Mouse (Mus musculus) kidney, adult 2 months (tissue): ENCODE data around the gene Zfp113.

Source experiments
- CTCF ChIP-seq: fragments of 200-500 bp; conservative IDR thresholded peaks from 2 replicates; pipeline ENCODE4 v1.5.1; 2011; ENCODE audit warnings: low read depth, mild to moderate bottlenecking, control low read depth, low read length, moderate library complexity, mixed read lengths; ENCODE audit not compliant: insufficient read depth, insufficient read length
- POLR2A ChIP-seq: fragments of 200-500 bp; IDR thresholded peaks from one replicate; pipeline ENCODE4 v1.6.1; 2011; ENCODE audit warnings: low read depth, low read length, control low read depth

DNA sequence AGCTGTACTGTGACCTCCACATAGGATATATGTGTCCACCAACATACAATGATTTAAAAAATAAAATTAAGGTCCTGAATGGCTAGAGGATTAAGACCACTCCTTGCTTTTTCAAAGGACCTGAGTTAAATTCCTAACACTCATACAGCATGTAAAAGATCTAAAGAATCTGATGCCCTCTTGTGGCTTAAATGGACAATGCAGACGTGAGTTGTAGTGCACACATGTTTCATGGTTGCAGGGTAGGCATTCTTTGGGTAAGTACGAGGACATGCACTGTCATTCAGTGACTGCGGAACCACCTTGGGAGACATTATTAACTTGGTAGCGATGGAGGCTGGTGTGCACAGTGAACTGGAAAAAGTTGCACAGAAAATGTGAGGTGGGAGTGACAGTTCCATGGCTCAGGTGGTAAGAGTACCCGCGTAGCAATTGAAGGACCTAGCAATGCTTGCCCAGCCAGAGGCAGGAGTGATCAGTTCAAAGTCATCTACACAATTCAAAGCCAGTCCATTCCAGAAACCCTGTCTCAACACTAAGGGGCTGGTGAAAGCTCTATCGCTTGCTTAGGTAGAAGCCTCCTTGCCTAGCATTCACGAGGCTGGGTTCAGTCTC lies 17.5 kb downstream of the Zfp113 start:
- TF ChIP-seq POLR2A (no peak), CTCF (peak; percentile 53)
